Mouse (Mus musculus): ENCODE data around the gene Smim4. TPM values are rescaled to one million over a fixed set of nuclear protein-coding genes. Genes with fewer than 3 reads are reported as not detected.

Gene Smim4
- polyA plus RNA-seq, 1 experiment: 17.1 TPM

DNA sequence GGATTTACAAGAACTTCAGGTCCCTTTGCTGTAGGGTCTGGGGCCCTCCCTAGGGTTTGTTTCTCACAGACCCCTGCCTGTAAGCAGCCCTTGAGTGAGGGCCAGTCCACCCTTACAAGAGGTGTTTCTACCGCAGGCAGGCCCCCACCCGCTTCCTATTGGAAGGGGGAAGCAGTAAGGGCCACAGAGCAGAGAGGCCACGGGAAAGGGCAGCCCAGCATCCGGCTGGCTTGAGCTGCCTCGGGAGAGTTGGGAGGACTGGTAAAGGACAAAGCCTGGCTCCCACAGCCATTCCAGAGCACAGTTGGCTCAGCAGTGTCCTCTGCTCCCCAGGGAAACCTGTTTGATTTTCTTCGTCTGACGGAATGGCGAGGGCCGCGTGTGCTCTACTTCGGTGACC lies 9.0 kb upstream of the Smim4 start:
- peaks cover 7% of the 10 kb centered on the region for H3K4me1 ChIP-seq (ENCODE audit: control insufficient read depth, insufficient read depth, low read length)
- no peak for TF ChIP-seq POLR2A (IDR thresholded peaks at IDR 0.05; ENCODE audit: insufficient read depth, low read length)
- TF ChIP-seq EP300 (IDR thresholded peaks at IDR 0.05; ENCODE audit: insufficient read depth, low read depth, low read length): no peak
- no peak for TF ChIP-seq CTCF (IDR thresholded peaks at IDR 0.05; ENCODE audit: low read depth, low read length)
- peaks cover 11% of the 10 kb centered on the region; the same call in 1 of the 2 replicates for H3K36me3 ChIP-seq (ENCODE audit: control insufficient read depth, insufficient read depth, low read length, poor library complexity, severe bottlenecking)
- H3K4me3 ChIP-seq (ENCODE audit: low read depth, low read length): 0 out of 2 replicates have a peak overlapping the region, but pooled peaks have one; percentile 11
- no peak overlapping the region for H3K27ac ChIP-seq (ENCODE audit: insufficient read depth, low read length)
- no peaks in the 10 kb centered on the region for H3K27me3 ChIP-seq (ENCODE audit: control insufficient read depth, insufficient read depth, low read length, poor library complexity, severe bottlenecking)
- peak overlapping the region; percentile 9; the same call in 1 of the 2 replicates for H3K9ac ChIP-seq (ENCODE audit: low read depth, poor library complexity, severe bottlenecking)
- no peaks in the 10 kb centered on the region for H3K9me3 ChIP-seq (replicated peaks; ENCODE audit: control insufficient read depth, insufficient read depth, low read length, poor library complexity, severe bottlenecking)

GRCm38 (mm10) chr14:31137281-31137595 lies 8.5 kb upstream of the Smim4 start:
- no peak overlapping the region for H3K9ac ChIP-seq (ENCODE audit: low read depth, poor library complexity, severe bottlenecking)
- peaks cover 7% of the 10 kb centered on the region for H3K4me1 ChIP-seq (ENCODE audit: control insufficient read depth, insufficient read depth, low read length)
- no peak overlapping the region for H3K4me3 ChIP-seq (ENCODE audit: low read depth, low read length)
- no peaks in the 10 kb centered on the region for H3K27me3 ChIP-seq (ENCODE audit: control insufficient read depth, insufficient read depth, low read length, poor library complexity, severe bottlenecking)
- no peaks in the 10 kb centered on the region for H3K9me3 ChIP-seq (replicated peaks; ENCODE audit: control insufficient read depth, insufficient read depth, low read length, poor library complexity, severe bottlenecking)
- TF ChIP-seq POLR2A (IDR thresholded peaks at IDR 0.05; ENCODE audit: insufficient read depth, low read length) (no peak), CTCF (IDR thresholded peaks at IDR 0.05; ENCODE audit: low read depth, low read length) (no peak), EP300 (IDR thresholded peaks at IDR 0.05; ENCODE audit: insufficient read depth, low read depth, low read length) (no peak)
- H3K36me3 ChIP-seq (ENCODE audit: control insufficient read depth, insufficient read depth, low read length, poor library complexity, severe bottlenecking): peaks cover 11% of the 10 kb centered on the region; the same call in 1 of the 2 replicates
- no peak overlapping the region for H3K27ac ChIP-seq (ENCODE audit: insufficient read depth, low read length)

GRCm38 (mm10) chr14:31136411-31137280 lies 7.9 kb upstream of the Smim4 start:
- no peak overlapping the region for H3K9ac ChIP-seq (ENCODE audit: low read depth, poor library complexity, severe bottlenecking)
- no peak for TF ChIP-seq CTCF (IDR thresholded peaks at IDR 0.05; ENCODE audit: low read depth, low read length)

DNA sequence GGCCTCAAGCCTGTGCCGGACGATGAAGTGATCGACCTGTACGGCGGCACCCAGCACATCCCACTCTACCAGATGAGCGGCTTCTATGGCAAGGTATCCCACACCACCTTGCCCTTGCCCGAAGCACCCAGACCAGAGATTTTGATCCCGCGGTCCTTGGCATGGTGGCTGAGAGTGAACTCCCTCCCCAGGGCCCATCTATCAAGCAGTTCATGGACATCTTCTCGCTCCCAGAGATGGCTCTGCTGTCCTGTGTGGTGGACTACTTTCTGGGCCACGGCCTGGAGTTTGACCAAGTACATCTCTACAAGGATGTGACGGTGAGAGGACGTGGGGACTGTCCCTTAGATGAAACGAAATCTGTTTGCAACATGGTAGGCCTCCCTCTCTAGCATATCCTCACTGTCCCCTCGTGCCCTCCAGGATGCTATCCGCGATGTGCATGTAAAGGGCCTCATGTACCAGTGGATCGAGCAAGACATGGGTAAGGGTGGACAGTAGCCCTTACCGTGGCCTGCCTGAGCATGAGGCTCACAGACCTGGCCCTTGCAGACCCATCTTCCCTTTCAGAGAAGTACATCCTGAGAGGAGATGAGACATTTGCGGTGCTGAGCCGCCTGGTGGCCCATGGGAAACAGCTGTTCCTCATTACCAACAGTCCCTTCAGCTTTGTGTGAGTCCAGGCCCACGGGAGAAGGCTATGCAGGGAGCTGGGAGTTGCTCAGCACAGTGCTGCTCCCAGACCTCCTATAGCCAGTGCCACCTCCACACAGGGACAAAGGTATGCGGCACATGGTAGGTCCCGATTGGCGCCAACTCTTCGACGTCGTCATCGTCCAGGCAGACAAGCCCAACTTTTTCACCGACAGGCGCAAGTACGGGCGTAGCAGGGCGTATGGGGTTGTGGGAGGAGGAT lies 7.0 kb upstream of the Smim4 start:
- TF ChIP-seq EP300 (IDR thresholded peaks at IDR 0.05; ENCODE audit: insufficient read depth, low read depth, low read length) (no peak), CTCF (IDR thresholded peaks at IDR 0.05; ENCODE audit: low read depth, low read length) (no peak), POLR2A (IDR thresholded peaks at IDR 0.05; ENCODE audit: insufficient read depth, low read length) (no peak)
- peaks cover 11% of the 10 kb centered on the region; the same call in 1 of the 2 replicates for H3K36me3 ChIP-seq (ENCODE audit: control insufficient read depth, insufficient read depth, low read length, poor library complexity, severe bottlenecking)

More at GRCm38 (mm10) chr14:31136411-31137280, 7.9 kb upstream of the Smim4 start:
- Histone ChIP-seq H3K4me1 (ENCODE audit: control insufficient read depth, insufficient read depth, low read length) (peaks cover 7% of the 10 kb centered on the region), H3K4me3 (ENCODE audit: low read depth, low read length) (no peak overlapping the region), H3K36me3 (ENCODE audit: control insufficient read depth, insufficient read depth, low read length, poor library complexity, severe bottlenecking) (peaks cover 11% of the 10 kb centered on the region; the same call in 1 of the 2 replicates), H3K27ac (ENCODE audit: insufficient read depth, low read length) (no peak overlapping the region), H3K9me3 (replicated peaks; ENCODE audit: control insufficient read depth, insufficient read depth, low read length, poor library complexity, severe bottlenecking) (no peaks in the 10 kb centered on the region), H3K27me3 (ENCODE audit: control insufficient read depth, insufficient read depth, low read length, poor library complexity, severe bottlenecking) (no peaks in the 10 kb centered on the region)

GRCm38 (mm10) chr14:31134015-31135000 lies 5.6 kb upstream of the Smim4 start:
- H3K4me1 ChIP-seq (ENCODE audit: control insufficient read depth, insufficient read depth, low read length): peaks cover 7% of the 10 kb centered on the region
- H3K4me3 ChIP-seq (ENCODE audit: low read depth, low read length): no peak overlapping the region
- TF ChIP-seq CTCF (IDR thresholded peaks at IDR 0.05; ENCODE audit: low read depth, low read length): no peak
- TF ChIP-seq EP300 (IDR thresholded peaks at IDR 0.05; ENCODE audit: insufficient read depth, low read depth, low read length): no peak
- H3K9ac ChIP-seq (ENCODE audit: low read depth, poor library complexity, severe bottlenecking): no peak overlapping the region
- H3K9me3 ChIP-seq (replicated peaks; ENCODE audit: control insufficient read depth, insufficient read depth, low read length, poor library complexity, severe bottlenecking): no peaks in the 10 kb centered on the region
- H3K36me3 ChIP-seq (ENCODE audit: control insufficient read depth, insufficient read depth, low read length, poor library complexity, severe bottlenecking): peaks cover 11% of the 10 kb centered on the region; the same call in 1 of the 2 replicates
- no peak overlapping the region for H3K27ac ChIP-seq (ENCODE audit: insufficient read depth, low read length)
- no peaks in the 10 kb centered on the region for H3K27me3 ChIP-seq (ENCODE audit: control insufficient read depth, insufficient read depth, low read length, poor library complexity, severe bottlenecking)

More for the DNA sequence above, 7.0 kb upstream of the Smim4 start:
- Histone ChIP-seq H3K4me3 (ENCODE audit: low read depth, low read length) (no peak overlapping the region), H3K4me1 (ENCODE audit: control insufficient read depth, insufficient read depth, low read length) (peaks cover 7% of the 10 kb centered on the region), H3K27me3 (ENCODE audit: control insufficient read depth, insufficient read depth, low read length, poor library complexity, severe bottlenecking) (no peaks in the 10 kb centered on the region), H3K27ac (ENCODE audit: insufficient read depth, low read length) (no peak overlapping the region), H3K9ac (ENCODE audit: low read depth, poor library complexity, severe bottlenecking) (no peak overlapping the region), H3K9me3 (replicated peaks; ENCODE audit: control insufficient read depth, insufficient read depth, low read length, poor library complexity, severe bottlenecking) (no peaks in the 10 kb centered on the region)
